Mouse (Mus musculus) cerebellum, adult 2 months (tissue): ENCODE measurements around the gene Lgals3bp. TPM values are rescaled to one million over a fixed set of nuclear protein-coding genes. Genes with fewer than 3 reads are reported as not detected.
A peak's percentile ranks its signal among the peaks of the same experiment; 100 is the strongest.

ENCODE experiments used
- DNase-seq, 2 experiments: peaks; one replicate each; pipeline ENCODE4 v3.0.0; 2021
- H3K27ac ChIP-seq: fragments of 200-500 bp; 2 replicates; pipeline ENCODE4 v1.5.1; 2012; ENCODE audit warnings: low read length, control low read depth, inconsistent platforms; ENCODE audit not compliant: insufficient read depth
- H3K27me3 ChIP-seq: fragments of 200-500 bp; 2 replicates; pipeline ENCODE4 v1.6.1; 2012; ENCODE audit warnings: inconsistent platforms, mild to moderate bottlenecking, low read length, moderate library complexity; ENCODE audit not compliant: control insufficient read depth, insufficient read depth
- H3K4me1 ChIP-seq: fragments of 200-500 bp; 2 replicates; pipeline ENCODE4 v1.6.1; 2011; ENCODE audit warnings: low read length; ENCODE audit not compliant: control insufficient read depth, insufficient read depth
- H3K4me3 ChIP-seq: fragments of 200-500 bp; replicated peaks from 2 replicates; pipeline ENCODE3; 2011; ENCODE audit warnings: mild to moderate bottlenecking, low read depth, low read length, control low read depth; ENCODE audit not compliant: insufficient read depth
- CTCF ChIP-seq: fragments of 200-500 bp; IDR thresholded peaks from 2 replicates; pipeline ENCODE4 v1.5.1; 2011; ENCODE audit warnings: low read depth, mild to moderate bottlenecking, control low read depth, low read length, moderate library complexity, borderline replicate concordance; ENCODE audit not compliant: insufficient read depth
- POLR2A ChIP-seq: fragments of 200-500 bp; IDR thresholded peaks from 2 replicates; pipeline ENCODE4 v1.6.1; 2011; ENCODE audit warnings: low read length, control low read depth, borderline replicate concordance; ENCODE audit not compliant: insufficient read depth
- WGBS: fragments of 180-500 bp; shearing (Covaris S2); methylation state at CpG from one replicate; pipeline ENCODE4 v1.1.7; 2018; 5-methylcytosine and 5-hydroxymethylcytosine counted together
- polyA plus RNA-seq: library from polyadenylated mRNA; depleted of rRNA; stranded (reverse); fragments of >200 nt; gene quantifications from 2 replicates; pipeline ENCODE4 v1.2.3, GENCODE M21; 2012

Lgals3bp gene
- polyA plus RNA-seq, 1 experiment = 24.9 TPM

DNA sequence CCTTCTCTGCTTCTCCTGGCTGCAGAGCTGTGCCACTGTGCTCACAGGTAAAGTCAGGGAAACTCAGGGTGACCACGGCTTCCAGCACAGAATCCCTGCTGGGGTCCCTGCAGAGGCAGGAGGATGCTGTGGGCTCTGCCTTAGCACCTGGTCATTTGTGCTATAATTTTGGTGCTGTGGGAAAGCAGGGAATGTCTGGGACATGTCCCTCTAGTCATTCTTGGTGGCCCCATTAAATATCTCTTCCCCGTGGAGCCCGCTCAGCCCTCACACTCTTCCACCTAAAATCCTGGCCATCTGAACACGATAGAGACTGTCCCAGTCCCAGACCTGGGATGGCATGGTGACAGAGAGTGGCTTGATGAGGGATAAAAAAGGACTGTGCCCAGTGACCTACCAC lies 37.9 kb downstream of the Lgals3bp start:
- no peaks in the 10 kb centered on the region for H3K27me3 ChIP-seq
- TF ChIP-seq POLR2A (no peak), CTCF (no peak)
- H3K27ac ChIP-seq = no peak overlapping the region
- no peak for DNase-seq
- H3K4me1 ChIP-seq = peaks cover 19% of the 10 kb centered on the region
- WGBS = 80% methylated on average over 4 of the region's 4 CpGs
- no peak overlapping the region for H3K4me3 ChIP-seq

- H3K4me3 ChIP-seq = no peak overlapping the region
- no peaks in the 10 kb centered on the region for H3K27me3 ChIP-seq
- peaks cover 19% of the 10 kb centered on the region for H3K4me1 ChIP-seq
- TF ChIP-seq CTCF (no peak), POLR2A (no peak)
- WGBS = 38% methylated on average over 8 of the region's 8 CpGs
- H3K27ac ChIP-seq = no peak overlapping the region
- DNase-seq = no peak
Measured at GRCm38 (mm10) chr11:118362971-118363518, 38.8 kb downstream of the Lgals3bp start.

GRCm38 (mm10) chr11:118362501-118362900 lies 39.4 kb downstream of the Lgals3bp start:
- TF ChIP-seq CTCF = no peak
- no peak for TF ChIP-seq POLR2A
- Histone ChIP-seq H3K27ac (no peak overlapping the region), H3K27me3 (no peaks in the 10 kb centered on the region), H3K4me1 (peaks cover 19% of the 10 kb centered on the region), H3K4me3 (no peak overlapping the region)
- WGBS = 70% methylated on average over 1 of the region's 1 CpGs
- no peak for DNase-seq

GRCm38 (mm10) chr11:118360907-118361341 lies 41.0 kb downstream of the Lgals3bp start:
- WGBS = 28% methylated on average over 10 of the region's 10 CpGs
- TF ChIP-seq CTCF (no peak), POLR2A (no peak)
- Histone ChIP-seq H3K4me1 (peaks cover 19% of the 10 kb centered on the region), H3K27ac (no peak overlapping the region), H3K4me3 (no peak overlapping the region), H3K27me3 (no peaks in the 10 kb centered on the region)
- DNase-seq = peak in 1 of 2 experiments; percentile 25

GRCm38 (mm10) chr11:118360491-118360890 lies 41.4 kb downstream of the Lgals3bp start:
- H3K4me1 ChIP-seq = peaks cover 19% of the 10 kb centered on the region
- no peaks in the 10 kb centered on the region for H3K27me3 ChIP-seq
- WGBS = 35% methylated on average over 7 of the region's 7 CpGs
- DNase-seq = no peak
- no peak for TF ChIP-seq CTCF
- TF ChIP-seq POLR2A = no peak
- H3K4me3 ChIP-seq = no peak overlapping the region
- no peak overlapping the region for H3K27ac ChIP-seq

DNA sequence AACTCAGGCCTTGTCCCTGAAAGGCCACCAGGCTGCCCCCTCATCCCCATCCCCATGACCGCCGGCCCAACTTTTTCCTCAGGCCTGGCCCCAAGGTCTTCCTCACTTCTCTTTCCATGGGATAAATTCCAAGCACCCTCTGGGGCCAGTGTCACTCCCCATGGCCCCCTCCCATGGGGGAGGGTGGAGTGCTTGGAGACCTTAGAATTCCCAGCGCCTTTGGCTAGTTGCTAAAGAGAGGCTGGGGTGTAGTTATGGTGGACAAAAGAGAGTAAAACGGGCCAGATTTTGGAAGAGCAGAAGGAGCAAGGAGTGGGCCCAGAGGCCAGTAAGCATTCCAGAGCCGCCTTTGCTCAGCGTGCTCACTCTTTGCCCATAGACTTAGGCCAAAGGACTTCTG lies 46.3 kb downstream of the Lgals3bp start, which contains the start of gene Timp2:
Gene Timp2, minus strand, starts transcription at position 101 of the 400 bp plus-strand sequence.
- Histone ChIP-seq H3K27ac (peak within 1 kb of the TSS; percentile 35; the same call in 1 of the 2 replicates), H3K27me3 (no peaks in the 10 kb centered on the region), H3K4me3 (peak within 1 kb of the TSS; percentile 63), H3K4me1 (peaks cover 2% of the 10 kb centered on the region)
- no peak for DNase-seq
- WGBS = 50% methylated on average over 6 of the region's 6 CpGs
- TF ChIP-seq CTCF = no peak
- no peak for TF ChIP-seq POLR2A

DNA sequence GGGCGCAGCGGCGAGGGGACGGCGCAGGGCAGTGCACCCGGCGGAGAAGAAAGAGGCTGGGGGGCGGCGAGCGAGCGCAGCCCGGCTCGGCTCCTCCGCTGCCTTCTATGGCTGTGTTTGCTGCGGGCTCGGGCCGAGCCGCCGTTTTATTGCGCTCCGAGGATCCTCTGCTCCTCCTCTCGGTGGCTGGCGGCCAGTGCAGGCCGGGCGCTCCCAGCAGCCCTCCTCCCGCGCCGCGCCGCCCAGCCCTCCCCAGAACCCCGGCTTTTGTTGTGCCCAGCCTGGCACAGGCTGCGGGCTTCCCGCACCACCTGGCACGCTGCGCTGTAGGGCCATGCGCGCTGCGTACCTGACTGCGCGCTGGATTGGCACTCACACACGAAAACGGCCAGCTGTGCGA lies 46.7 kb downstream of the Lgals3bp start:
- Histone ChIP-seq H3K27me3 (no peaks in the 10 kb centered on the region), H3K4me1 (no peaks in the 10 kb centered on the region), H3K27ac (peak overlapping the region; percentile 35; the same call in 1 of the 2 replicates), H3K4me3 (peak overlapping the region; percentile 63)
- WGBS = under 1% methylated on average over 43 of the region's 43 CpGs
- DNase-seq = peak; percentile 83 to 86
- peak; percentile 44; the same call in 1 of the 2 replicates for TF ChIP-seq POLR2A
- TF ChIP-seq CTCF = peak; percentile 36; the same call in 1 of the 2 replicates

GRCm38 (mm10) chr11:118354636-118355191 lies 47.2 kb downstream of the Lgals3bp start:
- peak overlapping the region; percentile 34; the same call in 1 of the 2 replicates for H3K27ac ChIP-seq
- no peaks in the 10 kb centered on the region for H3K27me3 ChIP-seq
- DNase-seq = peak; percentile 38 to 47
- no peak for TF ChIP-seq CTCF
- 1% methylated on average over 43 of the region's 47 CpGs for WGBS
- H3K4me1 ChIP-seq = no peaks in the 10 kb centered on the region
- peak overlapping the region; percentile 63 for H3K4me3 ChIP-seq

- Histone ChIP-seq H3K4me1 (no peaks in the 10 kb centered on the region; the same call in 1 of the 2 replicates), H3K27ac (no peak overlapping the region), H3K4me3 (no peak overlapping the region), H3K27me3 (no peaks in the 10 kb centered on the region)
- TF ChIP-seq CTCF (no peak), POLR2A (no peak)
- WGBS = 93% methylated on average over 5 of the region's 5 CpGs
- DNase-seq = no peak
Measured at GRCm38 (mm10) chr11:118349494-118349893, 52.4 kb downstream of the Lgals3bp start.
